Comparison of ENCODE assay signal across 10 mouse cellular contexts in genomic region chr5:139584971-139585747, GRCm38 (mm10). TPM values are rescaled to one million over a fixed set of nuclear protein-coding genes. Genes with fewer than 3 reads are reported as not detected.
DNase-seq lines count a peak whose midpoint lies in the region; ATAC-seq and TF ChIP-seq lines count a peak whose summit lies in the region.
"Had no signal": no experiment of that assay in that cellular context is flagged by ENCODE, and none has a peak within 500 bp of the region (broad histone marks: within the 10 kb centered on the region; RNA-seq: fewer than 3 reads in every experiment).

No protein-coding gene starts in this region.

- H3K9ac ChIP-seq in stomach, embryonic 14.5 days (replicated peaks; ENCODE audit: low read depth, low read length): no peak overlapping the region
- H3K9ac ChIP-seq in stomach, postnatal 0 days (ENCODE audit: low read length): no peak overlapping the region
- peak overlapping the region; percentile 34 for H3K9ac ChIP-seq in forebrain, embryonic 16.5 days (replicated peaks; ENCODE audit: low read depth, low read length)

- WGBS in stomach, embryonic 14.5 days: 12% methylated on average over 39 of the region's 39 CpGs
- 18% methylated on average over 37 of the region's 39 CpGs for WGBS in stomach, postnatal 0 days
- 2% methylated on average over 39 of the region's 39 CpGs for WGBS in forebrain, embryonic 16.5 days
- WGBS in limb, embryonic 10.5 days: 3% methylated on average over 39 of the region's 39 CpGs

- no peaks in the 10 kb centered on the region for H3K36me3 ChIP-seq in stomach, embryonic 14.5 days (ENCODE audit: control insufficient read depth, insufficient read depth, low read length)
- H3K36me3 ChIP-seq in stomach, postnatal 0 days (ENCODE audit: control insufficient read depth, insufficient read depth, low read length): no peaks in the 10 kb centered on the region
- H3K36me3 ChIP-seq in forebrain, embryonic 16.5 days (ENCODE audit: control insufficient read depth, insufficient read depth): no peaks in the 10 kb centered on the region
- no peaks in the 10 kb centered on the region for H3K36me3 ChIP-seq in limb, embryonic 10.5 days

- DNase-seq in stomach, postnatal 0 days (ENCODE audit: low spot score): no peak
- DNase-seq in limb, embryonic 10.5 days (ENCODE audit: low spot score): peak; percentile 57
- DNase-seq in natural killer cell, adult 2 months (ENCODE audit: low spot score in 2 of 2): no peak
- no peak for DNase-seq in thymus, postnatal 25 days
- DNase-seq in left cerebral cortex, adult 18-20 months (ENCODE audit: low spot score in 2 of 2): no peak
- no peak for DNase-seq in layer of hippocampus, adult 11-12 months (ENCODE audit: low spot score)

- H3K4me2 ChIP-seq in stomach, embryonic 14.5 days (replicated peaks; ENCODE audit: low read depth, low read length): 0 out of 2 replicates have a peak overlapping the region, but pooled peaks have one; percentile 20
- no peak overlapping the region for H3K4me2 ChIP-seq in stomach, postnatal 0 days (replicated peaks; ENCODE audit: low read depth)
- peak overlapping the region; percentile 41 for H3K4me2 ChIP-seq in forebrain, embryonic 16.5 days (ENCODE audit: low read length)

- no peak for ATAC-seq in stomach, embryonic 14.5 days (ENCODE audit: insufficient number of reproducible peaks, insufficient read depth, low FRiP score, low read depth)
- ATAC-seq in stomach, postnatal 0 days (ENCODE audit: low FRiP score, low TSS enrichment): no peak
- ATAC-seq in forebrain, embryonic 16.5 days: peak; percentile 50

- H3K4me1 ChIP-seq in stomach, embryonic 14.5 days (ENCODE audit: control insufficient read depth, insufficient read depth, low read length): peaks cover 3% of the 10 kb centered on the region; the same call in 1 of the 2 replicates
- H3K4me1 ChIP-seq in stomach, postnatal 0 days (replicated peaks; ENCODE audit: control insufficient read depth, insufficient read depth): no peaks in the 10 kb centered on the region
- H3K4me1 ChIP-seq in forebrain, embryonic 16.5 days (replicated peaks; ENCODE audit: control insufficient read depth, insufficient read depth, low read length): peaks cover 25% of the 10 kb centered on the region
- peaks cover 22% of the 10 kb centered on the region for H3K4me1 ChIP-seq in limb, embryonic 10.5 days

- peaks cover 51% of the 10 kb centered on the region for H3K27me3 ChIP-seq in stomach, embryonic 14.5 days (ENCODE audit: control insufficient read depth, insufficient read depth, low read length)
- H3K27me3 ChIP-seq in stomach, postnatal 0 days (ENCODE audit: control insufficient read depth, insufficient read depth, low read length): peaks cover 17% of the 10 kb centered on the region; the same call in 1 of the 2 replicates
- H3K27me3 ChIP-seq in forebrain, embryonic 16.5 days (replicated peaks; ENCODE audit: control insufficient read depth, insufficient read depth, low read length): peaks cover 49% of the 10 kb centered on the region
- H3K27me3 ChIP-seq in limb, embryonic 10.5 days (ENCODE audit: low read depth, poor library complexity, severe bottlenecking): peaks cover 94% of the 10 kb centered on the region

- H3K27ac ChIP-seq in stomach, embryonic 14.5 days (ENCODE audit: low read length): no peak overlapping the region
- H3K27ac ChIP-seq in stomach, postnatal 0 days (replicated peaks): no peak overlapping the region
- no peak overlapping the region for H3K27ac ChIP-seq in forebrain, embryonic 16.5 days (ENCODE audit: low read length)
- H3K27ac ChIP-seq in limb, embryonic 10.5 days: no peak overlapping the region

- H3K9me3 ChIP-seq in stomach, embryonic 14.5 days (ENCODE audit: control insufficient read depth, low read depth, low read length): no peaks in the 10 kb centered on the region
- no peaks in the 10 kb centered on the region for H3K9me3 ChIP-seq in stomach, postnatal 0 days (ENCODE audit: control insufficient read depth, low read length)
- H3K9me3 ChIP-seq in forebrain, embryonic 16.5 days (ENCODE audit: control insufficient read depth, low read length): peaks cover 4% of the 10 kb centered on the region; the same call in 1 of the 2 replicates
- H3K9me3 ChIP-seq in limb, embryonic 10.5 days (replicated peaks): no peaks in the 10 kb centered on the region

- no peak for TF ChIP-seq CTCF in stomach, postnatal 0 days (IDR thresholded peaks at IDR 0.05; ENCODE audit: low read depth)

- H3K4me3 ChIP-seq in stomach, embryonic 14.5 days (ENCODE audit: low read depth, low read length): no peak overlapping the region
- no peak overlapping the region for H3K4me3 ChIP-seq in stomach, postnatal 0 days (ENCODE audit: low read depth, low read length)
- H3K4me3 ChIP-seq in forebrain, embryonic 16.5 days (replicated peaks; ENCODE audit: low read length): peak overlapping the region; percentile 16
- H3K4me3 ChIP-seq in limb, embryonic 10.5 days: peak overlapping the region; percentile 28

- TF ChIP-seq EP300 in stomach, postnatal 0 days (optimal IDR thresholded peaks at IDR 0.05): no peak

RNA-seq across cellular contexts. Expression of gene Uncx, which starts 41.9 kb away (rescaled TPM):
- not detected in 2 replicates for polyA plus RNA-seq in stomach, embryonic 14.5 days (2014; fragmentation: Nextera tagmentation; extraction: Ambion mirVana)
- not detected in 2 replicates for polyA plus RNA-seq in stomach, postnatal 0 days (2015; fragmentation: Nextera tagmentation; extraction: Ambion mirVana)
- polyA plus RNA-seq in forebrain, embryonic 16.5 days (2015; fragmentation: Nextera tagmentation; extraction: Ambion mirVana): 1.6 and 6.4 TPM in 2 replicates
- polyA plus RNA-seq in limb, embryonic 10.5 days (2016; fragmentation: Nextera tagmentation; extraction: Ambion mirVana): 0.50 and 1.1 TPM in 2 replicates
- total RNA-seq in left cerebral cortex, adult 18-20 months (2021): under 1 TPM; 0.23 to 0.30 TPM
- total RNA-seq: heart, postnatal 14 days had no signal
- polyA plus RNA-seq: small intestine, adult 2 months had no signal

Comparison
In these comparisons a context has a peak if more than half of its experiments do, and no peak if none do; other contexts are left out.
1. H3K4me3 ChIP-seq: peak in forebrain, embryonic 16.5 days (single experiment) and limb, embryonic 10.5 days (single experiment); none in stomach, embryonic 14.5 days (single experiment) and stomach, postnatal 0 days (single experiment).